Comparison of ENCODE assay signal across 8 mouse cellular contexts in genomic region chr8:91381543-91382106, GRCm38 (mm10).
A peak's percentile ranks its signal among the peaks of the same experiment; 100 is the strongest.
DNase-seq lines count a peak whose midpoint lies in the region; ATAC-seq and TF ChIP-seq lines count a peak whose summit lies in the region.

No protein-coding gene starts in this region.

- H3K4me3 ChIP-seq in forebrain, embryonic 16.5 days (replicated peaks; ENCODE audit: low read length): no peak overlapping the region
- H3K4me3 ChIP-seq in forebrain, postnatal 0 days (ENCODE audit: low read depth, low read length): no peak overlapping the region
- H3K4me3 ChIP-seq in heart, embryonic 12.5 days: no peak overlapping the region
- H3K4me3 ChIP-seq in liver, postnatal 0 days (ENCODE audit: low read depth, low read length): no peak overlapping the region

- H3K36me3 ChIP-seq in forebrain, embryonic 16.5 days (ENCODE audit: control insufficient read depth, insufficient read depth): no peaks in the 10 kb centered on the region
- H3K36me3 ChIP-seq in forebrain, postnatal 0 days (ENCODE audit: insufficient read depth): no peaks in the 10 kb centered on the region
- H3K36me3 ChIP-seq in heart, embryonic 12.5 days: no peaks in the 10 kb centered on the region
- H3K36me3 ChIP-seq in liver, postnatal 0 days (replicated peaks; ENCODE audit: insufficient read depth, low read length): no peaks in the 10 kb centered on the region

- no peak for TF ChIP-seq CTCF in forebrain, postnatal 0 days (IDR thresholded peaks at IDR 0.05; ENCODE audit: low read depth)
- no peak for TF ChIP-seq CTCF in liver, postnatal 0 days (IDR thresholded peaks at IDR 0.05; ENCODE audit: low read depth)

- no peak overlapping the region for H3K4me2 ChIP-seq in forebrain, embryonic 16.5 days (ENCODE audit: low read length)
- H3K4me2 ChIP-seq in forebrain, postnatal 0 days (ENCODE audit: low read depth): no peak overlapping the region
- H3K4me2 ChIP-seq in heart, embryonic 12.5 days: peak overlapping the region; percentile 44
- H3K4me2 ChIP-seq in liver, postnatal 0 days (ENCODE audit: low read depth, low read length): peak overlapping the region; percentile 40

- no peak for DNase-seq in forebrain, postnatal 0 days
- DNase-seq in NIH3T3 (ENCODE audit: low read depth): peak; percentile 66
- DNase-seq in liver, postnatal 0 days: peak; percentile 56
- no peak for DNase-seq in layer of hippocampus, adult 18-20 months (ENCODE audit: low spot score in 2 of 2)
- no peak for DNase-seq in left cerebral cortex, postnatal 14 days (ENCODE audit: low spot score in 2 of 2)

- WGBS in forebrain, embryonic 16.5 days: 9% methylated on average over 7 of the region's 7 CpGs
- 13% methylated on average over 7 of the region's 7 CpGs for WGBS in forebrain, postnatal 0 days
- 22% methylated on average over 7 of the region's 7 CpGs for WGBS in heart, embryonic 12.5 days
- 26% methylated on average over 7 of the region's 7 CpGs for WGBS in liver, postnatal 0 days (ENCODE audit: insufficient replicate concordance)

- no peaks in the 10 kb centered on the region for H3K27me3 ChIP-seq in forebrain, embryonic 16.5 days (replicated peaks; ENCODE audit: control insufficient read depth, insufficient read depth, low read length)
- H3K27me3 ChIP-seq in forebrain, postnatal 0 days (ENCODE audit: insufficient read depth, low read length): no peaks in the 10 kb centered on the region
- no peaks in the 10 kb centered on the region for H3K27me3 ChIP-seq in heart, embryonic 12.5 days (replicated peaks)
- no peaks in the 10 kb centered on the region for H3K27me3 ChIP-seq in liver, postnatal 0 days (ENCODE audit: insufficient read depth, low read length)

- no peaks in the 10 kb centered on the region for H3K9me3 ChIP-seq in forebrain, embryonic 16.5 days (ENCODE audit: control insufficient read depth, low read length)
- no peaks in the 10 kb centered on the region for H3K9me3 ChIP-seq in forebrain, postnatal 0 days (ENCODE audit: low read length)
- H3K9me3 ChIP-seq in heart, embryonic 12.5 days (replicated peaks): no peaks in the 10 kb centered on the region
- H3K9me3 ChIP-seq in liver, postnatal 0 days (ENCODE audit: low read length): no peaks in the 10 kb centered on the region

- no peak overlapping the region for H3K27ac ChIP-seq in forebrain, embryonic 16.5 days (ENCODE audit: low read length)
- no peak overlapping the region for H3K27ac ChIP-seq in forebrain, postnatal 0 days (ENCODE audit: low read depth, low read length)
- H3K27ac ChIP-seq in heart, embryonic 12.5 days (ENCODE audit: poor library complexity, severe bottlenecking): 0 out of 2 replicates have a peak overlapping the region, but pooled peaks have one; percentile 48
- H3K27ac ChIP-seq in liver, postnatal 0 days (ENCODE audit: low read depth): peak overlapping the region; percentile 77

- no peak; the same call in 1 of the 2 replicates for ATAC-seq in forebrain, embryonic 16.5 days
- ATAC-seq in forebrain, postnatal 0 days: no peak
- ATAC-seq in heart, embryonic 12.5 days (ENCODE audit: insufficient number of reproducible peaks, low FRiP score): no peak
- ATAC-seq in liver, postnatal 0 days: peak; percentile 70
- no peak for ATAC-seq in cerebellum, adult (ENCODE audit: insufficient number of reproducible peaks, low FRiP score, low TSS enrichment)

- H3K9ac ChIP-seq in forebrain, embryonic 16.5 days (replicated peaks; ENCODE audit: low read depth, low read length): 0 out of 2 replicates have a peak overlapping the region, but pooled peaks have one; percentile 6
- no peak overlapping the region for H3K9ac ChIP-seq in forebrain, postnatal 0 days
- H3K9ac ChIP-seq in heart, embryonic 12.5 days: peak overlapping the region; percentile 32; the same call in 1 of the 2 replicates
- H3K9ac ChIP-seq in liver, postnatal 0 days (replicated peaks): no peak overlapping the region

- intact Hi-C loops in left cerebral cortex, postnatal 14 days (cut with DNase I): loop anchor here (5.0 kb wide), 1 partner anchor 976 kb away; the partner anchor contains the start of gene Irx5

- peaks cover 28% of the 10 kb centered on the region for H3K4me1 ChIP-seq in forebrain, embryonic 16.5 days (replicated peaks; ENCODE audit: control insufficient read depth, insufficient read depth, low read length)
- no peaks in the 10 kb centered on the region for H3K4me1 ChIP-seq in forebrain, postnatal 0 days (ENCODE audit: insufficient read depth)
- H3K4me1 ChIP-seq in heart, embryonic 12.5 days (replicated peaks): peaks cover 43% of the 10 kb centered on the region
- peaks cover 34% of the 10 kb centered on the region for H3K4me1 ChIP-seq in liver, postnatal 0 days (ENCODE audit: insufficient read depth)

- peak; percentile 38 for TF ChIP-seq EP300 in liver, postnatal 0 days (IDR thresholded peaks at IDR 0.05; ENCODE audit: low read depth)

Comparison
In these comparisons a context has a peak if more than half of its experiments do, and no peak if none do; other contexts are left out.
1. H3K9ac ChIP-seq: peak in forebrain, embryonic 16.5 days (single experiment) and heart, embryonic 12.5 days (single experiment); none in forebrain, postnatal 0 days (single experiment) and liver, postnatal 0 days (single experiment).
2. H3K27ac ChIP-seq: peak in heart, embryonic 12.5 days (single experiment) and liver, postnatal 0 days (single experiment); none in forebrain, embryonic 16.5 days (single experiment) and forebrain, postnatal 0 days (single experiment).
3. H3K4me2 ChIP-seq: peak in heart, embryonic 12.5 days (single experiment) and liver, postnatal 0 days (single experiment); none in forebrain, embryonic 16.5 days (single experiment) and forebrain, postnatal 0 days (single experiment).
4. DNase-seq: peak in NIH3T3 (single experiment) and liver, postnatal 0 days (single experiment); none in forebrain, postnatal 0 days (single experiment), layer of hippocampus, adult 18-20 months (0 of 2) and left cerebral cortex, postnatal 14 days (0 of 2).